Mouse (Mus musculus): ENCODE measurements around the gene Echdc2.
"Not testable (repeated sequence)": the region's sequence is repeated elsewhere in the genome, so short reads cannot be mapped to it uniquely, and the experiment has no call there.

The Echdc2 gene

GRCm38 (mm10) chr4:108165152-108165895 is at the start of gene Echdc2:
Gene Echdc2, plus strand, starts transcription at chr4:108165437.
- peak; percentile 72 for DNase-seq (ENCODE audit: low read depth, low spot score)

- DNase-seq (ENCODE audit: low read depth, low spot score), result no peak
Observed at GRCm38 (mm10) chr4:108116466-108116865, 48.8 kb upstream of the Echdc2 start.

GRCm38 (mm10) chr4:108117488-108117887 is 47.7 kb upstream of the Echdc2 start:
- DNase-seq (ENCODE audit: low read depth, low spot score), result peak; percentile 17

- DNase-seq (ENCODE audit: low read depth, low spot score), result peak; percentile 98
Observed at GRCm38 (mm10) chr4:108117924-108118876, 47.0 kb upstream of the Echdc2 start.

- no peak for DNase-seq (ENCODE audit: low read depth, low spot score)
Observed at GRCm38 (mm10) chr4:108124104-108124503, 41.1 kb upstream of the Echdc2 start.

- no peak for DNase-seq (ENCODE audit: low read depth, low spot score)
Observed at GRCm38 (mm10) chr4:108126260-108126659, 39.0 kb upstream of the Echdc2 start.

GRCm38 (mm10) chr4:108127516-108127915 is 37.7 kb upstream of the Echdc2 start:
- no peak for DNase-seq (ENCODE audit: low read depth, low spot score)

- no peak for DNase-seq (ENCODE audit: low read depth, low spot score)
Observed at GRCm38 (mm10) chr4:108128339-108128738, 36.9 kb upstream of the Echdc2 start.

GRCm38 (mm10) chr4:108130452-108130851 is 34.8 kb upstream of the Echdc2 start:
- no peak for DNase-seq (ENCODE audit: low read depth, low spot score)

GRCm38 (mm10) chr4:108136938-108137337 is 28.3 kb upstream of the Echdc2 start:
- DNase-seq (ENCODE audit: low read depth, low spot score), result no peak

GRCm38 (mm10) chr4:108143178-108143577 is 22.1 kb upstream of the Echdc2 start:
- DNase-seq (ENCODE audit: low read depth, low spot score), result not testable (repeated sequence)

GRCm38 (mm10) chr4:108143778-108144177 is 21.5 kb upstream of the Echdc2 start:
- DNase-seq (ENCODE audit: low read depth, low spot score), result no peak

GRCm38 (mm10) chr4:108144880-108145279 is 20.4 kb upstream of the Echdc2 start, which contains the start of gene Scp2:
Gene Scp2, minus strand, starts transcription at chr4:108144998.
- DNase-seq (ENCODE audit: low read depth, low spot score), result peak; percentile 47

- peak; percentile 80 for DNase-seq (ENCODE audit: low read depth, low spot score)
Observed at GRCm38 (mm10) chr4:108145554-108145953, 19.7 kb upstream of the Echdc2 start.

GRCm38 (mm10) chr4:108155141-108155540 is 10.1 kb upstream of the Echdc2 start:
- DNase-seq (ENCODE audit: low read depth, low spot score), result peak; percentile 59

GRCm38 (mm10) chr4:108161936-108162335 is 3.3 kb upstream of the Echdc2 start:
- DNase-seq (ENCODE audit: low read depth, low spot score), result no peak

GRCm38 (mm10) chr4:108163291-108163690 is 1.9 kb upstream of the Echdc2 start:
- DNase-seq (ENCODE audit: low read depth, low spot score), result peak; percentile 78

GRCm38 (mm10) chr4:108166874-108167273 is 1.6 kb downstream of the Echdc2 start:
- DNase-seq (ENCODE audit: low read depth, low spot score), result no peak

GRCm38 (mm10) chr4:108168056-108168455 is 2.8 kb downstream of the Echdc2 start:
- no peak for DNase-seq (ENCODE audit: low read depth, low spot score)

- DNase-seq (ENCODE audit: low read depth, low spot score), result peak; percentile 97
Observed at GRCm38 (mm10) chr4:108182278-108182677, 17.0 kb downstream of the Echdc2 start.

GRCm38 (mm10) chr4:108192821-108193323 is 27.6 kb downstream of the Echdc2 start:
- DNase-seq (ENCODE audit: low read depth, low spot score), result peak; percentile 59

GRCm38 (mm10) chr4:108196277-108196855 is 31.1 kb downstream of the Echdc2 start:
- peak; percentile 25 for DNase-seq (ENCODE audit: low read depth, low spot score)
